Mouse (Mus musculus) hindbrain, embryonic 16.5 days (tissue): ENCODE results near the gene Xpr1. TPM values are rescaled to one million over a fixed set of nuclear protein-coding genes. Genes with fewer than 3 reads are reported as not detected.

Experiments used
- ATAC-seq: fragments of 200-750 bp; cut with Nextera tagmentation; 2 replicates; pipeline ENCODE4 v1.8.0; 2017; ENCODE audit warnings: moderate TSS enrichment, moderate library complexity
- H3K27ac ChIP-seq: fragments of 300-500 bp; sonication (generic); 2 replicates; pipeline ENCODE4 v1.5.1; 2014; ENCODE audit warnings: low read depth, mild to moderate bottlenecking, control low read depth, low read length, moderate library complexity
- H3K27me3 ChIP-seq: fragments of 300-500 bp; sonication (generic); replicated peaks from 2 replicates; pipeline ENCODE4 v1.6.1; 2014; ENCODE audit warnings: low read length; ENCODE audit not compliant: control insufficient read depth, insufficient read depth
- H3K36me3 ChIP-seq: fragments of 300-500 bp; sonication (generic); 2 replicates; pipeline ENCODE4 v1.6.1; 2014; ENCODE audit warnings: mild to moderate bottlenecking, low read length, moderate library complexity, mixed read lengths; ENCODE audit not compliant: control insufficient read depth, insufficient read depth
- H3K4me1 ChIP-seq: fragments of 300-500 bp; sonication (generic); 2 replicates; pipeline ENCODE4 v1.6.1; 2014; ENCODE audit warnings: low read depth, low read length; ENCODE audit not compliant: control insufficient read depth, insufficient read depth
- H3K4me2 ChIP-seq: fragments of 300-500 bp; sonication (generic); 2 replicates; pipeline ENCODE4 v1.6.1; 2014; ENCODE audit warnings: mild to moderate bottlenecking, low read length, control low read depth, moderate library complexity
- H3K4me3 ChIP-seq: fragments of 300-500 bp; sonication (generic); 2 replicates; pipeline ENCODE4 v1.5.1; 2014; ENCODE audit warnings: mild to moderate bottlenecking, low read length, control low read depth, moderate library complexity
- H3K9ac ChIP-seq: fragments of 300-500 bp; sonication (generic); 2 replicates; pipeline ENCODE4 v1.6.1; 2014; ENCODE audit warnings: low read depth, mild to moderate bottlenecking, control low read depth, low read length, moderate library complexity
- H3K9me3 ChIP-seq: fragments of 300-500 bp; sonication (generic); 2 replicates; pipeline ENCODE4 v1.6.1; 2014; ENCODE audit warnings: mild to moderate bottlenecking, low read length, moderate library complexity; ENCODE audit not compliant: control insufficient read depth
- WGBS: fragments of 180-500 bp; shearing (Covaris S2); extraction: QIAGEN DNeasy Blood & Tissue Kit; methylation state at CpG from one replicate; pipeline ENCODE4 v1.1.7; 2014; 5-methylcytosine and 5-hydroxymethylcytosine counted together
- polyA plus RNA-seq: library from polyadenylated mRNA; unstranded; fragments of >200 nt; fragmentation: Nextera tagmentation; extraction: Ambion mirVana; gene quantifications from 2 replicates; pipeline ENCODE4 v1.2.1, GENCODE M21; 2015

Xpr1 gene
- polyA plus RNA-seq, 1 experiment from 2014 or later = 40.7 TPM

- H3K4me3 ChIP-seq = no peak overlapping the region
- no peak for ATAC-seq
- no peaks in the 10 kb centered on the region for H3K27me3 ChIP-seq
- H3K4me1 ChIP-seq = peaks cover 5% of the 10 kb centered on the region
- no peaks in the 10 kb centered on the region for H3K36me3 ChIP-seq
- 63% methylated on average over 7 of the region's 7 CpGs for WGBS
- no peak overlapping the region for H3K4me2 ChIP-seq
- H3K27ac ChIP-seq = no peak overlapping the region
- H3K9ac ChIP-seq = no peak overlapping the region
- no peaks in the 10 kb centered on the region for H3K9me3 ChIP-seq
These were observed 22.3 kb upstream of the Xpr1 start for GRCm38 (mm10) chr1:155439551-155439950.

GRCm38 (mm10) chr1:155438525-155438924 is 21.3 kb upstream of the Xpr1 start:
- Histone ChIP-seq H3K4me1 (peaks cover 5% of the 10 kb centered on the region), H3K9ac (no peak overlapping the region), H3K36me3 (no peaks in the 10 kb centered on the region), H3K9me3 (no peaks in the 10 kb centered on the region), H3K27me3 (no peaks in the 10 kb centered on the region), H3K4me2 (no peak overlapping the region), H3K4me3 (no peak overlapping the region), H3K27ac (no peak overlapping the region)
- WGBS = 61% methylated on average over 3 of the region's 3 CpGs
- ATAC-seq = no peak

- no peak overlapping the region for H3K9ac ChIP-seq
- ATAC-seq = no peak
- H3K4me1 ChIP-seq = no peaks in the 10 kb centered on the region
- WGBS = 72% methylated on average over 7 of the region's 7 CpGs
- H3K4me3 ChIP-seq = no peak overlapping the region
- H3K27ac ChIP-seq = no peak overlapping the region
- no peaks in the 10 kb centered on the region for H3K27me3 ChIP-seq
- H3K36me3 ChIP-seq = no peaks in the 10 kb centered on the region
- no peaks in the 10 kb centered on the region for H3K9me3 ChIP-seq
- H3K4me2 ChIP-seq = no peak overlapping the region
These were observed 12.1 kb upstream of the Xpr1 start for GRCm38 (mm10) chr1:155429304-155429703.

GRCm38 (mm10) chr1:155427126-155427865 is 10.1 kb upstream of the Xpr1 start:
- no peak overlapping the region for H3K9ac ChIP-seq
- no peaks in the 10 kb centered on the region for H3K4me1 ChIP-seq
- no peaks in the 10 kb centered on the region for H3K36me3 ChIP-seq
- H3K27ac ChIP-seq = no peak overlapping the region
- H3K4me3 ChIP-seq = no peak overlapping the region
- H3K27me3 ChIP-seq = no peaks in the 10 kb centered on the region; the same call in 1 of the 2 replicates
- ATAC-seq = peak; percentile 91
- WGBS = 28% methylated on average over 6 of the region's 6 CpGs
- H3K9me3 ChIP-seq = no peaks in the 10 kb centered on the region
- no peak overlapping the region for H3K4me2 ChIP-seq

- no peak overlapping the region for H3K9ac ChIP-seq
- H3K27me3 ChIP-seq = no peaks in the 10 kb centered on the region; the same call in 1 of the 2 replicates
- H3K9me3 ChIP-seq = no peaks in the 10 kb centered on the region
- WGBS = 41% methylated on average over 6 of the region's 6 CpGs
- H3K36me3 ChIP-seq = no peaks in the 10 kb centered on the region
- H3K27ac ChIP-seq = no peak overlapping the region
- no peak overlapping the region for H3K4me3 ChIP-seq
- no peaks in the 10 kb centered on the region for H3K4me1 ChIP-seq
- ATAC-seq = no peak
- no peak overlapping the region for H3K4me2 ChIP-seq
These were observed 8.6 kb upstream of the Xpr1 start for GRCm38 (mm10) chr1:155425743-155426315.

DNA sequence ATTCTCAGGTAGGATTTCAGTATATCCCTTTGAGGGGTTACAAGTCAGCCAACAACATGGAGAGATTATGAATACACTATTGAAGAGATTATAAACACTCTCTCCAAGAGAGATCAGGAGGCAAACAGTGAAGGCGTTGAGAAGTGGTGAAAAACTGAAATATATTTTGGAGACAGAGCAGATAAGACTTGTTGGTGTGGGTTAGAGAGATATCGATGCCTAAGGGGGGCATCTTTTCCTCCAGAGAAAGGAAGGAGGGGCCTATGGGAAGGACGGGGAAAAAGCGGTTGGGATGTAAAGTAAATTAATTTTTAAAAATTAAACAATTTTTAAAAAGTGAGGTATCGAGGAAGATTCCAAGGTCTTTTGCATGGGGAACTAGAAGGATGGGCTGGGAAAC is 8.1 kb upstream of the Xpr1 start:
- Histone ChIP-seq H3K4me2 (no peak overlapping the region), H3K36me3 (no peaks in the 10 kb centered on the region), H3K27me3 (no peaks in the 10 kb centered on the region; the same call in 1 of the 2 replicates), H3K4me3 (no peak overlapping the region), H3K9ac (no peak overlapping the region), H3K9me3 (no peaks in the 10 kb centered on the region), H3K4me1 (no peaks in the 10 kb centered on the region), H3K27ac (no peak overlapping the region)
- WGBS = 93% methylated on average over 5 of the region's 5 CpGs
- no peak for ATAC-seq

DNA sequence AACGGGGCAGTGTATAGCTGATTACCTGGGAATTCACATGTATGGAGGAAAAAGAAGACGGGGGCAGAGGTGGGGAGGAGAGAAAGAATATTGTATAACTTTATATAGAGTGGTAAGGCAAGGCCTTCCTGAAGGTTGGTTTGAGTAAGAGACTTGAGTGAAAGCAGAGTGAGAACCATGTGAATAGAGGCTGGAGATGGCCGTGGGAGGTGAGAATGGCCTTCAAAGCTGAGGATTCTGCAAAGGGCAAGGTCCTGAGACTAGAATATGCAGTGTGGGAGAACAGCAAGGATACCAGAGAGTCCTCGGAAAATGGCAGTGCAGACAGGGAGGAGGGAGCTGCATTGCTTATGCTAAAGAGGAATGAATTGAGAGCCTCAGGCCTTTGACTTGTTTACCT is 6.6 kb upstream of the Xpr1 start:
- H3K36me3 ChIP-seq = no peaks in the 10 kb centered on the region
- H3K4me1 ChIP-seq = no peaks in the 10 kb centered on the region
- H3K4me3 ChIP-seq = no peak overlapping the region
- no peaks in the 10 kb centered on the region; the same call in 1 of the 2 replicates for H3K27me3 ChIP-seq
- no peak overlapping the region for H3K4me2 ChIP-seq
- H3K9ac ChIP-seq = no peak overlapping the region
- no peak overlapping the region for H3K27ac ChIP-seq
- H3K9me3 ChIP-seq = no peaks in the 10 kb centered on the region
- 81% methylated on average over 4 of the region's 4 CpGs for WGBS
- ATAC-seq = no peak

GRCm38 (mm10) chr1:155422022-155422421 is 4.8 kb upstream of the Xpr1 start:
- Histone ChIP-seq H3K4me3 (no peak overlapping the region), H3K9me3 (no peaks in the 10 kb centered on the region), H3K4me2 (no peak overlapping the region), H3K4me1 (no peaks in the 10 kb centered on the region), H3K27ac (no peak overlapping the region), H3K9ac (no peak overlapping the region), H3K27me3 (no peaks in the 10 kb centered on the region; the same call in 1 of the 2 replicates), H3K36me3 (no peaks in the 10 kb centered on the region)
- 87% methylated on average over 7 of the region's 7 CpGs for WGBS
- ATAC-seq = no peak

DNA sequence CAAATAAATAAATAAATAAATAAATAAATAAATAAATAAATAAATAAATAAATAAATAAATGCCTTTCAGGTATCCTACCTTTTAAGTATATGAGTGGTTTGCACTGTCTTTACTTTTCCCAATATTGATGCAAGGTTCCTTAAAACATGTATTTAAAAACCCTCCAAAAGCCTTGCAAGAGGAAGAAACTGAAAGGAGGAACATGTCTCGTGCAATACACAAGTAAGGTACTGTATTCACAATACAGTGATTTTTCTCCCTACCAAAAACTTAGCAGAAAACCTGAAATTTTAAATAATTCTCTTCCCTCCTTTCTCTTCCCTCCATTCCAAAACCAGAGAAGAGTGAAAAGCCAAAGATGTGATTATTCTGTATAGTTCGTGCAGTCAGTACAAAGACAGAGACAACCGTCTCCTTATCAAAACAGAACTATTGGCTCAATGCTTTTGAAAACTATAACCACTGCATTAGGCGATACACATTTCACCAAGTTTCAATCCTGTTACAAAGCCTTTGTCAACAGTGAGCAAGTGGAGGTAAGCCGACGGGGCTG is 991 bp downstream of the Xpr1 start:
- Histone ChIP-seq H3K4me3 (peak overlapping the region; percentile 95), H3K9me3 (no peaks in the 10 kb centered on the region), H3K4me1 (no peaks in the 10 kb centered on the region; the same call in 1 of the 2 replicates), H3K36me3 (no peaks in the 10 kb centered on the region), H3K9ac (peak overlapping the region; percentile 94), H3K27me3 (no peaks in the 10 kb centered on the region), H3K27ac (peak overlapping the region; percentile 92), H3K4me2 (peak overlapping the region; percentile 53)
- WGBS = 2% methylated on average over 6 of the region's 6 CpGs
- no peak for ATAC-seq
